In genomic region chr10:57000892-57001722, GRCm38 (mm10) we compare ENCODE assay signal across 8 mouse cellular contexts.
A peak's percentile ranks its signal among the peaks of the same experiment; 100 is the strongest.
DNase-seq lines count a peak whose midpoint lies in the region; ATAC-seq and TF ChIP-seq lines count a peak whose summit lies in the region.

No protein-coding gene starts in this region.

- H3K36me3 ChIP-seq in limb, embryonic 11.5 days (ENCODE audit: control insufficient read depth, insufficient read depth, low read length) = no peaks in the 10 kb centered on the region
- H3K36me3 ChIP-seq in midbrain, postnatal 0 days (ENCODE audit: insufficient read depth, low read length) = no peaks in the 10 kb centered on the region
- no peaks in the 10 kb centered on the region for H3K36me3 ChIP-seq in stomach, embryonic 15.5 days

- peak; percentile 62 for ATAC-seq in limb, embryonic 11.5 days (ENCODE audit: insufficient number of reproducible peaks, low FRiP score, low TSS enrichment, low read depth)
- ATAC-seq in midbrain, postnatal 0 days (ENCODE audit: low FRiP score) = peak; percentile 83
- peak; percentile 35; the same call in 1 of the 2 replicates for ATAC-seq in stomach, embryonic 15.5 days (ENCODE audit: insufficient read depth, low FRiP score, low read depth)

- peak; percentile 84 for TF ChIP-seq CTCF in midbrain, postnatal 0 days (IDR thresholded peaks at IDR 0.05)

- H3K4me2 ChIP-seq in limb, embryonic 11.5 days (ENCODE audit: low read depth, severe bottlenecking) = no peak overlapping the region
- peak overlapping the region; percentile 18; the same call in 1 of the 2 replicates for H3K4me2 ChIP-seq in midbrain, postnatal 0 days (ENCODE audit: low read depth, low read length, poor library complexity, severe bottlenecking)
- H3K4me2 ChIP-seq in stomach, embryonic 15.5 days = peak overlapping the region; percentile 41

- 28% methylated on average over 16 of the region's 16 CpGs for WGBS in limb, embryonic 11.5 days
- WGBS in midbrain, postnatal 0 days = 20% methylated on average over 16 of the region's 16 CpGs
- WGBS in stomach, embryonic 15.5 days = 23% methylated on average over 16 of the region's 16 CpGs

- no peak overlapping the region for H3K27ac ChIP-seq in limb, embryonic 11.5 days (replicated peaks; ENCODE audit: low read depth, low read length)
- H3K27ac ChIP-seq in midbrain, postnatal 0 days (ENCODE audit: low read depth, low read length) = no peak overlapping the region
- H3K27ac ChIP-seq in stomach, embryonic 15.5 days = no peak overlapping the region

- no peak overlapping the region for H3K4me3 ChIP-seq in limb, embryonic 11.5 days (ENCODE audit: low read depth, low read length)
- no peak overlapping the region for H3K4me3 ChIP-seq in midbrain, postnatal 0 days (ENCODE audit: low read depth, low read length)
- no peak overlapping the region for H3K4me3 ChIP-seq in stomach, embryonic 15.5 days (replicated peaks)

- peak; percentile 80 for DNase-seq in 416B (ENCODE audit: low read depth)
- DNase-seq in adrenal gland, adult 2 months = peak; percentile 45
- peak; percentile 46 for DNase-seq in embryo, embryonic 11.5 days (ENCODE audit: low read depth, low spot score)
- peak; percentile 55 to 72 for DNase-seq in heart, adult 9 months (ENCODE audit: low spot score in 2 of 2)
- DNase-seq in kidney, adult 8-10 months = peak; percentile 37 to 39
- peak; percentile 58 for DNase-seq in limb, embryonic 11.5 days (ENCODE audit: low spot score)
- DNase-seq in midbrain, postnatal 0 days (ENCODE audit: low spot score) = peak; percentile 84

- H3K4me1 ChIP-seq in limb, embryonic 11.5 days (ENCODE audit: control insufficient read depth, insufficient read depth, low read length) = no peaks in the 10 kb centered on the region
- H3K4me1 ChIP-seq in midbrain, postnatal 0 days (ENCODE audit: insufficient read depth, low read length) = no peaks in the 10 kb centered on the region
- no peaks in the 10 kb centered on the region for H3K4me1 ChIP-seq in stomach, embryonic 15.5 days

- H3K9me3 ChIP-seq in limb, embryonic 11.5 days (ENCODE audit: control insufficient read depth, low read length) = no peaks in the 10 kb centered on the region
- H3K9me3 ChIP-seq in midbrain, postnatal 0 days (ENCODE audit: low read length) = no peaks in the 10 kb centered on the region
- H3K9me3 ChIP-seq in stomach, embryonic 15.5 days = no peaks in the 10 kb centered on the region

- no peaks in the 10 kb centered on the region for H3K27me3 ChIP-seq in limb, embryonic 11.5 days (ENCODE audit: control insufficient read depth, insufficient read depth, low read length)
- no peaks in the 10 kb centered on the region; the same call in 1 of the 2 replicates for H3K27me3 ChIP-seq in midbrain, postnatal 0 days (ENCODE audit: insufficient read depth, low read length)
- no peaks in the 10 kb centered on the region for H3K27me3 ChIP-seq in stomach, embryonic 15.5 days (replicated peaks)

- H3K9ac ChIP-seq in limb, embryonic 11.5 days (ENCODE audit: low read length) = no peak overlapping the region
- H3K9ac ChIP-seq in midbrain, postnatal 0 days (replicated peaks; ENCODE audit: low read length, poor library complexity, severe bottlenecking) = no peak overlapping the region
- no peak overlapping the region for H3K9ac ChIP-seq in stomach, embryonic 15.5 days
